Comparison of ENCODE assay signal across 13 mouse cellular contexts in genomic region chr17:25560554-25561222, GRCm38 (mm10). TPM values are rescaled to one million over a fixed set of nuclear protein-coding genes. Genes with fewer than 3 reads are reported as not detected.
DNase-seq lines count a peak whose midpoint lies in the region; ATAC-seq lines count a peak whose summit lies in the region.
"Had no signal": no experiment of that assay in that cellular context is flagged by ENCODE, and none has a peak within 500 bp of the region (broad histone marks: within the 10 kb centered on the region; RNA-seq: fewer than 3 reads in every experiment).

No protein-coding gene starts in this region.

- H3K27me3 ChIP-seq in forebrain, embryonic 14.5 days (replicated peaks; ENCODE audit: control insufficient read depth, insufficient read depth, low read length), result no peaks in the 10 kb centered on the region
- peaks cover 68% of the 10 kb centered on the region for H3K27me3 ChIP-seq in midbrain, embryonic 10.5 days (ENCODE audit: low read depth, poor library complexity, severe bottlenecking)

- H3K27ac ChIP-seq in forebrain, embryonic 14.5 days (ENCODE audit: low read depth, low read length), result peak overlapping the region; percentile 90
- peak overlapping the region; percentile 82 for H3K27ac ChIP-seq in midbrain, embryonic 10.5 days (replicated peaks)

- H3K4me1 ChIP-seq in forebrain, embryonic 14.5 days (ENCODE audit: control insufficient read depth, insufficient read depth, low read length), result peaks cover 55% of the 10 kb centered on the region
- H3K4me1 ChIP-seq in midbrain, embryonic 10.5 days, result peaks cover 62% of the 10 kb centered on the region

- no peaks in the 10 kb centered on the region for H3K36me3 ChIP-seq in forebrain, embryonic 14.5 days (ENCODE audit: control insufficient read depth, insufficient read depth, low read length)
- H3K36me3 ChIP-seq in midbrain, embryonic 10.5 days, result no peaks in the 10 kb centered on the region
- H3K36me3 ChIP-seq: G1E had no signal

- WGBS in forebrain, embryonic 14.5 days, result 19% methylated on average over 5 of the region's 5 CpGs
- WGBS in midbrain, embryonic 10.5 days, result 79% methylated on average over 5 of the region's 5 CpGs

- H3K9ac ChIP-seq in forebrain, embryonic 14.5 days (ENCODE audit: low read length), result peak overlapping the region; percentile 2; the same call in 1 of the 2 replicates

- H3K9me3 ChIP-seq in forebrain, embryonic 14.5 days (replicated peaks; ENCODE audit: control insufficient read depth, low read length), result no peaks in the 10 kb centered on the region
- H3K9me3 ChIP-seq in midbrain, embryonic 10.5 days (replicated peaks), result no peaks in the 10 kb centered on the region
- H3K9me3 ChIP-seq: G1E had no signal

- peak; percentile 40 for DNase-seq in testis, postnatal 14 days (ENCODE audit: low spot score)
- no peak for DNase-seq in testis, postnatal 10 days (ENCODE audit: low spot score)
- DNase-seq in forebrain, embryonic 14.5 days (ENCODE audit: low spot score), result peak; percentile 69
- DNase-seq in midbrain, embryonic 10.5 days (ENCODE audit: low spot score), result no peak
- no peak for DNase-seq in kidney, postnatal 4 days
- DNase-seq in adrenal gland, adult 18-20 months (ENCODE audit: low spot score in 2 of 2), result no peak
- no peak for DNase-seq in c-Kit-positive CD71-positive TER-119-positive erythroid progenitor cells, embryonic 14.5 days (ENCODE audit: low spot score)
- DNase-seq: adrenal gland, postnatal 14 days; cerebellum, postnatal 14 days; kidney, postnatal 25 days; lung, postnatal 36 days had no signal

- ATAC-seq in forebrain, embryonic 14.5 days, result 0 out of 2 replicates have a peak, but pooled peaks have one; percentile 22
- ATAC-seq: inflammation-experienced regulatory T-cells, adult 6 months had no signal

- no peak overlapping the region for H3K4me3 ChIP-seq in forebrain, embryonic 14.5 days (ENCODE audit: low read depth, low read length)
- H3K4me3 ChIP-seq in midbrain, embryonic 10.5 days, result peak overlapping the region; percentile 14; the same call in 1 of the 2 replicates

- peak overlapping the region; percentile 0; the same call in 1 of the 2 replicates for H3K4me2 ChIP-seq in forebrain, embryonic 14.5 days (ENCODE audit: low read length)

RNA-seq across cellular contexts. Expression of gene Sox8, which starts 9.8 kb away (rescaled TPM):
- polyA plus RNA-seq in forebrain, embryonic 14.5 days (2014; fragmentation: Nextera tagmentation; extraction: Ambion mirVana), result 17.6 and 20.8 TPM in 2 replicates
- 2.4 and 3.3 TPM in 2 replicates for polyA plus RNA-seq in midbrain, embryonic 10.5 days (2016; fragmentation: Nextera tagmentation; extraction: Ambion mirVana)
- 1 to 10 TPM in 1 of 2 experiments, under 1 TPM in 1; 0.73 to 1.6 TPM for total RNA-seq in adrenal gland, adult 18-20 months (2021)
- polyA plus RNA-seq: G1E; inflammation-experienced regulatory T-cells, adult 6 months had no signal

RNA-seq across cellular contexts. Expression of gene Lmf1, which starts 18.2 kb away (rescaled TPM):
- 18.8 and 19.1 TPM in 2 replicates for polyA plus RNA-seq in forebrain, embryonic 14.5 days (2014; fragmentation: Nextera tagmentation; extraction: Ambion mirVana)
- polyA plus RNA-seq in midbrain, embryonic 10.5 days (2016; fragmentation: Nextera tagmentation; extraction: Ambion mirVana), result 22.3 and 22.6 TPM in 2 replicates
- total RNA-seq in adrenal gland, adult 18-20 months (2021), result 10 to 100 TPM; 36.9 to 38.7 TPM

Comparison
In these comparisons a context has a peak if more than half of its experiments do, and no peak if none do; other contexts are left out.
1. DNase-seq: peak in testis, postnatal 14 days (single experiment) and forebrain, embryonic 14.5 days (single experiment); none in testis, postnatal 10 days (single experiment), midbrain, embryonic 10.5 days (single experiment), kidney, postnatal 4 days (0 of 2), adrenal gland, adult 18-20 months (0 of 2) and c-Kit-positive CD71-positive TER-119-positive erythroid progenitor cells, embryonic 14.5 days (single experiment).